In genomic region chr12:86626684-86627083, GRCm38 (mm10) we compare ENCODE assay signal across 23 mouse cellular contexts. TPM values are rescaled to one million over a fixed set of nuclear protein-coding genes. Genes with fewer than 3 reads are reported as not detected.
A peak's percentile ranks its signal among the peaks of the same experiment; 100 is the strongest.
DNase-seq lines count a peak whose midpoint lies in the region; ATAC-seq and TF ChIP-seq lines count a peak whose summit lies in the region.
"Had no signal": no experiment of that assay in that cellular context is flagged by ENCODE, and none has a peak within 500 bp of the region (broad histone marks: within the 10 kb centered on the region; RNA-seq: fewer than 3 reads in every experiment).

No protein-coding gene starts in this region.

- no peak overlapping the region for H3K9ac ChIP-seq in heart, embryonic 15.5 days
- H3K9ac ChIP-seq in lung, embryonic 14.5 days: no peak overlapping the region
- H3K9ac ChIP-seq: forebrain, embryonic 13.5 days; liver, embryonic 15.5 days had no signal

- peaks cover 11% of the 10 kb centered on the region for H3K4me1 ChIP-seq in heart, embryonic 15.5 days (replicated peaks)
- peaks cover 10% of the 10 kb centered on the region for H3K4me1 ChIP-seq in lung, embryonic 14.5 days (ENCODE audit: insufficient read depth)
- H3K4me1 ChIP-seq: forebrain, embryonic 13.5 days; liver, embryonic 15.5 days had no signal

- TF ChIP-seq CTCF in lung, embryonic 14.5 days (IDR thresholded peaks at IDR 0.05; ENCODE audit: low read depth): no peak

- no peak for ATAC-seq in heart, embryonic 15.5 days (replicated peaks; ENCODE audit: insufficient number of reproducible peaks, insufficient read depth, low FRiP score, low read depth)
- ATAC-seq in lung, embryonic 14.5 days (ENCODE audit: insufficient read depth): no peak
- ATAC-seq: activated CD4-positive, CD25-positive, alpha-beta regulatory T cell, adult 4 months; forebrain, embryonic 13.5 days; hindbrain, embryonic 16.5 days had no signal

- 33% methylated on average over 3 of the region's 3 CpGs for WGBS in heart, embryonic 15.5 days
- WGBS in lung, embryonic 14.5 days: 44% methylated on average over 3 of the region's 3 CpGs

- H3K27me3 ChIP-seq in heart, embryonic 15.5 days: 0 out of 2 replicates have a peak, but pooled peaks cover 6% of the 10 kb centered on the region
- no peaks in the 10 kb centered on the region for H3K27me3 ChIP-seq in lung, embryonic 14.5 days (ENCODE audit: insufficient read depth, low read length)
- H3K27me3 ChIP-seq: forebrain, embryonic 13.5 days; liver, embryonic 15.5 days had no signal

- no peaks in the 10 kb centered on the region for H3K36me3 ChIP-seq in heart, embryonic 15.5 days
- H3K36me3 ChIP-seq in lung, embryonic 14.5 days (ENCODE audit: insufficient read depth): no peaks in the 10 kb centered on the region
- H3K36me3 ChIP-seq: liver, embryonic 15.5 days had no signal

- peak overlapping the region; percentile 48; the same call in 1 of the 2 replicates for H3K27ac ChIP-seq in heart, embryonic 15.5 days
- no peak overlapping the region for H3K27ac ChIP-seq in lung, embryonic 14.5 days (ENCODE audit: low read depth)
- H3K27ac ChIP-seq: forebrain, embryonic 13.5 days; kidney, postnatal 0 days; liver, embryonic 15.5 days had no signal

- H3K4me3 ChIP-seq in heart, embryonic 15.5 days: no peak overlapping the region
- no peak overlapping the region for H3K4me3 ChIP-seq in lung, embryonic 14.5 days (ENCODE audit: low read depth, low read length)
- H3K4me3 ChIP-seq: forebrain, embryonic 13.5 days; liver, embryonic 15.5 days had no signal

- no peaks in the 10 kb centered on the region for H3K9me3 ChIP-seq in heart, embryonic 15.5 days (replicated peaks)
- H3K9me3 ChIP-seq in lung, embryonic 14.5 days (ENCODE audit: low read depth, low read length): no peaks in the 10 kb centered on the region
- H3K9me3 ChIP-seq: forebrain, embryonic 13.5 days; liver, embryonic 15.5 days had no signal

- no peak overlapping the region for H3K4me2 ChIP-seq in heart, embryonic 15.5 days
- no peak overlapping the region for H3K4me2 ChIP-seq in lung, embryonic 14.5 days
- H3K4me2 ChIP-seq: forebrain, embryonic 13.5 days; liver, embryonic 15.5 days had no signal

- DNase-seq in adrenal gland, adult 2 months: peak; percentile 5
- DNase-seq in adrenal gland, postnatal 14 days: no peak
- no peak for DNase-seq in heart, postnatal 4 days
- DNase-seq in kidney, adult 9 months: peak; percentile 24
- DNase-seq in kidney, adult 11 months: no peak
- peak; percentile 21 for DNase-seq in lung, embryonic 14.5 days
- DNase-seq in lung, postnatal 4 days: no peak
- DNase-seq: adrenal gland, adult 8-10 months; cerebellum, adult 11 months; cerebellum, adult 9-10 months; cerebellum, postnatal 36 days; gastrocnemius, postnatal 10 days; layer of hippocampus, postnatal 36 days; left cerebral cortex, postnatal 4 days; midbrain, embryonic 14.5 days; thymus, postnatal 4 days had no signal

RNA-seq across cellular contexts. Expression of gene Vash1, which starts 51.8 kb away (rescaled TPM):
- total RNA-seq in adrenal gland, adult 2 months (2021): 1 to 10 TPM; 2.9 to 4.8 TPM
- polyA plus RNA-seq in adrenal gland, adult 2 months (2012; rRNA removed): 4.8 and 6.8 TPM in 2 replicates
- 12.0 and 12.2 TPM in 2 replicates for total RNA-seq in adrenal gland, postnatal 14 days (2021)
- polyA plus RNA-seq in heart, embryonic 15.5 days (2015; fragmentation: Nextera tagmentation; extraction: Ambion mirVana): 11.0 and 11.9 TPM in 2 replicates
- 10 to 100 TPM; 53.5 to 56.7 TPM for total RNA-seq in heart, postnatal 4 days (2021)
- 12.7 and 14.2 TPM in 2 replicates for polyA plus RNA-seq in lung, embryonic 14.5 days (2014; fragmentation: Nextera tagmentation; extraction: Ambion mirVana)
- total RNA-seq: monocyte, adult 5-6 weeks had no signal

Comparison
In these comparisons a context has a peak if more than half of its experiments do, and no peak if none do; other contexts are left out.
1. DNase-seq: peak in adrenal gland, adult 2 months (single experiment), kidney, adult 9 months (single experiment) and lung, embryonic 14.5 days (single experiment); none in adrenal gland, postnatal 14 days (single experiment), heart, postnatal 4 days (single experiment), kidney, adult 11 months (single experiment) and lung, postnatal 4 days (0 of 2).